Mouse (Mus musculus) CD4-positive naive resting alpha-beta T cell, adult 57 days (primary cell): ENCODE measurements around the gene Cadm2. TPM values are rescaled to one million over a fixed set of nuclear protein-coding genes. Genes with fewer than 3 reads are reported as not detected.

Experiments
- total RNA-seq: library from RNA; stranded (reverse); gene quantifications from one replicate; pipeline ENCODE4 v1.2.4, GENCODE M21; 2023

Cadm2 gene
- not detected for total RNA-seq

GRCm38 (mm10) chr16:67620826-67621505, at the start of gene Cadm2:
TSS of gene Cadm2 (minus strand) at chr16:67620908.

